Mouse (Mus musculus) urinary bladder, adult 18-20 months (tissue): Measurements from ENCODE around the gene Rps2.
A peak's percentile ranks its signal among the peaks of the same experiment; 100 is the strongest.

Source experiments
- DNase-seq, 2 experiments: peaks; one replicate each; pipeline ENCODE4 v3.0.0; 2022; ENCODE audit warnings: low spot score in 2 of 2, mixed read lengths in 2 of 2

Gene Rps2

GRCm38 (mm10) chr17:24732233-24732935 is 14.5 kb downstream of the Rps2 start:
- no peak for DNase-seq

- no peak for DNase-seq
Measured at GRCm38 (mm10) chr17:24733434-24734050, 15.6 kb downstream of the Rps2 start.

DNA sequence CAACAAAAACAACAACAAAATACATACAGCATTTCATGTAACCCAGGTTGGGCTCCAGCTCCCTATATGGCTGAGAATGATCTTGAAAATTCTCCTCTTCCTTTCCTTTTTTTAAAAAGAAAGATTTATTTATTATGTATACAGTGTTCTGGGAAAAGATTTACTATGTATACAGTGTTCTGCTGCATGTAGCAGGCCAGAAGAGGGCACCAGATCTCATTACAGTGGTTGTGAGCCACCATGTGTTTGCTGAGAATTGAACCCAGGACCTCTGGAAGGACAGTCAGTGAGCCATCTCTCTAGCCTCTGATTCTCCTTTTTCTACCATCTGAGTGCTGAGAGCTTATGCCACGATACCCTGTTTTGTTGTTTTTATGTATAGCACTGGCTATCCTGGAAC is 16.6 kb downstream of the Rps2 start:
- no peak for DNase-seq

GRCm38 (mm10) chr17:24735446-24735845 is 17.5 kb downstream of the Rps2 start:
- DNase-seq: no peak

- peak; percentile 89 to 98 for DNase-seq
Measured at GRCm38 (mm10) chr17:24736330-24737051, 18.6 kb downstream of the Rps2 start, which contains the start of gene Msrb1. TSS of gene Msrb1 (plus strand) at chr17:24736642.

GRCm38 (mm10) chr17:24737135-24737810 is 19.4 kb downstream of the Rps2 start:
- no peak for DNase-seq

GRCm38 (mm10) chr17:24738238-24738637 is 20.3 kb downstream of the Rps2 start:
- no peak for DNase-seq

DNA sequence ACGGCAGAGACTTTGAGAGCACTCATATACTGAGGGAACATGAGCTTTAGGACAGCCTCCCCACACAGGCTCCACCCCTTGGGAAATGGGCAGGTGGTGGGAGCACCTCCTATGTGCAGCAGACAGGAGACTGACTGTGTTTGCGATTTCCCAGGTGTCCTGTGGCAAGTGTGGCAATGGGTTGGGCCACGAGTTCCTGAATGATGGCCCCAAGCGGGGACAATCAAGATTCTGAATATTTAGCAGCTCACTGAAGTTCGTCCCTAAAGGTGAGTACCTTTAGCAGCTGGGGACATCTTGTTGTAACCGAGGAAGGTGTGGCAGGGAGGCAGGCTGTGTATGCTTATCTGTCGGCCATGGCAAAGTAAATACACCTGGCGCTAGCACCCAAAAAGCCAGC is 22.0 kb downstream of the Rps2 start:
- DNase-seq: no peak

DNA sequence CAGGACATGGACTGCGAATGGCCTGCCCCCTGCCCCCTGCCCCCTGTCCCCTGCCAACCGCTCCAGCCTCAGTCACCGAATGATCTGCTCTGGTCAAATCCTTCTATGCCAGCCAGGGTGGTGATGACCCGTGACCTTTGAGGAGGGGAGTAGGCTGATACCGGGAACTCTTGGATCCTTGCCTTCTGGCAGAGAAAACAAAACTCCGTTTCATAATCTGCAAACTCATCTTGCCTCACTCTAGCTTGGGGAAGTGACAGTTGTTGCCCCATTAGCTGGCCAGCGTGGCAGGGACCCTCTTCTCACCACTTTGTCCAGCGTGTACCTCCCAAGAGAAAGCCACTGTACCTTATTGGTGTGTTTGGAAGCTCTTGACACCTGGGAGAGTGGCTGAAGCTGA is 24.4 kb downstream of the Rps2 start:
- DNase-seq: no peak

- DNase-seq: no peak
Measured at GRCm38 (mm10) chr17:24743896-24744295, 26.0 kb downstream of the Rps2 start.

DNA sequence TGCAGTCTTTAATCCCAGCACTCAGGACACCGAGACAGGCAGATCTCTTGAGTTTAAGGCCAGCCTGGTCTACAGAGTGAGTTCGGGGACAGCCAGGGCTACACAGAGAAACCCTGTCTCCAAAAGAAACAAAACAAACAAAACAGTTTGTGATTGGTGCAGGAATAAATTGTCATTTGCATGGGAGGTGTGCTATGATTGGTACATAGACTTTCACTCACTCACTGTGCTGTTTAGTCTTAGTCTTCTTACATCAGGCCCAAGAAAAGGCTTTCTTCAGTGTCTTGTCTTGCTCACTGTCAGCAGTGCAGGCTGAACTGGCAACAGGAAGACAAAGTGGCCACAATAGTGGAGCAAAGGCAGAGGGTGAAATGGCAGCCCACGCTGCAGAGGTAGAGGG is 26.5 kb downstream of the Rps2 start:
- DNase-seq: no peak

GRCm38 (mm10) chr17:24745526-24746497 is 27.9 kb downstream of the Rps2 start:
- DNase-seq: peak; percentile 70

GRCm38 (mm10) chr17:24746986-24747385 is 29.1 kb downstream of the Rps2 start:
- DNase-seq: no peak

DNA sequence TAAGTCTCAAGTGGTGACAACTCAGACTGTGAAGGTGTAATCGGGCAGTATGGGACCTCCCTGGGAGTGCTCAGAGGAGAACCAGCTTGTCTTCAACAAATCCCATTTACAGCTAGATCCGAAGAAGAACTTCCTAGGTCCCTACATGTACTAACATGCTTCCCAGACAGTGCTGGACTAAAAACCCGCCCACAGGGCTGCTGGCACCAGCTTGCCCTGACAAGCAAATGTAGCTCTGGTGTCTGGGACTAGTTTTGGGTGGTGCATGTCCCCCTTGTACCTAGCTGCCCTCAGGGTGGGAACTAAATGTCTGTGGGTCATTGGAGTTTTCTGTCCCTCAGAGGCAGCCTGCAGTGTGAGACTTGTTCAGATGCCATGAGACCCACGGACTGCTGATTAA is 33.6 kb downstream of the Rps2 start:
- no peak for DNase-seq

- peak in 1 of 2 experiments; percentile 45 for DNase-seq
Measured at GRCm38 (mm10) chr17:24752415-24753394, 34.8 kb downstream of the Rps2 start, which contains the start of gene Hs3st6. TSS of gene Hs3st6 (plus strand) at chr17:24752988.

DNA sequence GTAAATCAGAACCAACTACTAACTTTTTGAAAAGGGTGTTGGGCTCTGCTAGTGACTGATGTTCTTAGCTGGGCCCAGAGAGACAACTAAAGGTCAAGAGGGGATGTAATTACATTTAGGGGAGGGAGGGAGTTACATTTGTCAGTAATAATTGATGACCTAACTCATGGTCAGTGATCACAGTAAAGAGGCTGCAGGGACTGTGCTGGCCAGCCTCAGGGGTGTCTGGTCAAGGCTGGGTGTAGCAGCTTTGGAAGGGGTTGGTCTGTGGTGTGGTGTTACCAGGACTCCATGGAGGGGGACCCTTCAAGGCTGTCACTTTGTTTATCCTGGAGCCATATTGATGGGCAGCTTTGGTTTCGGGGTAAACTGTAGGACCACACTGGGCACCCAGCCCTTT is 39.5 kb downstream of the Rps2 start:
- DNase-seq: no peak

DNA sequence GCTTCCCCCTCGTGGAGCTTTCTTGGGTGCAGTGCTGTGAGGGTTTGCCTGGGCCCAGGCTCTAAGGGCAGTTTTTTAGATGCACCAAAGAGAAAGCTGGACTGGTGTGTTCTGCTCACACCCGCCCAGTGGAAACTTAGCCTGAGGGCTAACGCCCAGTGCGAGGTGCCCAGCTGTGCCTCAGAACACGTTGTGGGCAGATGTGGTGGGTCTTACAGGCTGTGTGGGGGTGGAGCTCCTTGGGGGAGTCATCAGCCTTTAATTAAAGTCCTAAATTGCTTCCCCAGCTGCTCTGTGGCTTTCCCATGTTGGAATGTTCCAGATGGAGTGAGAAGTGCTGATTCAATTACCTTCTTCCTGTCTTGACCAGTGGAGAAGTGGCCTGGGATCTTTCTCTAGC is 43.2 kb downstream of the Rps2 start:
- DNase-seq: no peak

- no peak for DNase-seq
Measured at GRCm38 (mm10) chr17:24765016-24765905, 47.3 kb downstream of the Rps2 start.
